Mouse (Mus musculus) hindbrain, embryonic 12.5 days (tissue): ENCODE results near the gene Rab4b. TPM values are rescaled to one million over a fixed set of nuclear protein-coding genes. Genes with fewer than 3 reads are reported as not detected.

Experiments
- ATAC-seq: fragments of 200-750 bp; cut with Nextera tagmentation; 2 replicates; pipeline ENCODE4 v1.8.0; 2017; ENCODE audit warnings: moderate TSS enrichment; ENCODE audit not compliant: low FRiP score
- H3K27ac ChIP-seq: fragments of 300-500 bp; sonication (generic); 2 replicates; pipeline ENCODE4 v1.5.1; 2016; ENCODE audit warnings: mild to moderate bottlenecking
- H3K27me3 ChIP-seq: fragments of 300-500 bp; sonication (generic); 2 replicates; pipeline ENCODE4 v1.6.1; 2016; ENCODE audit warnings: mild to moderate bottlenecking
- H3K36me3 ChIP-seq: fragments of 300-500 bp; sonication (generic); 2 replicates; pipeline ENCODE4 v1.6.1; 2016; ENCODE audit warnings: mild to moderate bottlenecking
- H3K4me1 ChIP-seq: fragments of 300-500 bp; sonication (generic); 2 replicates; pipeline ENCODE4 v1.6.1; 2016
- H3K4me2 ChIP-seq: fragments of 300-500 bp; sonication (generic); replicated peaks from 2 replicates; pipeline ENCODE4 v1.6.1; 2016; ENCODE audit warnings: mild to moderate bottlenecking
- H3K4me3 ChIP-seq: fragments of 300-500 bp; sonication (generic); 2 replicates; pipeline ENCODE4 v1.5.1; 2016; ENCODE audit warnings: mild to moderate bottlenecking
- H3K9ac ChIP-seq: fragments of 300-500 bp; sonication (generic); 2 replicates; pipeline ENCODE4 v1.6.1; 2016; ENCODE audit warnings: mild to moderate bottlenecking, moderate library complexity
- H3K9me3 ChIP-seq: fragments of 300-500 bp; sonication (generic); replicated peaks from 2 replicates; pipeline ENCODE4 v1.6.1; 2016; ENCODE audit warnings: mild to moderate bottlenecking
- WGBS: fragments of 180-500 bp; shearing (Covaris S2); methylation state at CpG from one replicate; pipeline ENCODE4 v1.1.7; 2016; 5-methylcytosine and 5-hydroxymethylcytosine counted together
- polyA plus RNA-seq: library from polyadenylated mRNA; unstranded; fragments of >200 nt; fragmentation: Nextera tagmentation; extraction: Ambion mirVana; gene quantifications from 2 replicates; pipeline ENCODE4 v1.2.1, GENCODE M21; 2016

The Rab4b gene
- polyA plus RNA-seq, 1 experiment from 2014 or later: 86.6 TPM

GRCm38 (mm10) chr7:27165696-27166095, 13.0 kb downstream of the Rab4b start:
- WGBS: 5% methylated on average over 8 of the region's 8 CpGs
- Histone ChIP-seq H3K27ac (peak overlapping the region; percentile 99), H3K4me1 (peaks cover 59% of the 10 kb centered on the region), H3K27me3 (no peaks in the 10 kb centered on the region), H3K9ac (peak overlapping the region; percentile 91), H3K4me2 (peak overlapping the region; percentile 87), H3K9me3 (no peaks in the 10 kb centered on the region), H3K36me3 (peaks cover 30% of the 10 kb centered on the region), H3K4me3 (peak overlapping the region; percentile 69)
- ATAC-seq: no peak

GRCm38 (mm10) chr7:27165007-27165655, 13.6 kb downstream of the Rab4b start:
- Histone ChIP-seq H3K4me1 (peaks cover 65% of the 10 kb centered on the region), H3K9ac (peak overlapping the region; percentile 91), H3K4me3 (peak overlapping the region; percentile 69), H3K27me3 (no peaks in the 10 kb centered on the region), H3K9me3 (no peaks in the 10 kb centered on the region), H3K27ac (peak overlapping the region; percentile 99), H3K4me2 (peak overlapping the region; percentile 87), H3K36me3 (peaks cover 28% of the 10 kb centered on the region)
- no peak for ATAC-seq
- 71% methylated on average over 23 of the region's 23 CpGs for WGBS

- Histone ChIP-seq H3K27me3 (no peaks in the 10 kb centered on the region), H3K4me3 (peak overlapping the region; percentile 69), H3K27ac (no peak overlapping the region), H3K9ac (peak overlapping the region; percentile 91; the same call in 1 of the 2 replicates), H3K4me2 (peak overlapping the region; percentile 87), H3K9me3 (no peaks in the 10 kb centered on the region), H3K36me3 (peaks cover 32% of the 10 kb centered on the region), H3K4me1 (peaks cover 68% of the 10 kb centered on the region)
- no peak for ATAC-seq
- WGBS: 87% methylated on average over 33 of the region's 33 CpGs
Measured at GRCm38 (mm10) chr7:27164112-27164947, 14.4 kb downstream of the Rab4b start.

- H3K4me1 ChIP-seq: peaks cover 68% of the 10 kb centered on the region
Measured at GRCm38 (mm10) chr7:27163450-27163805, 15.3 kb downstream of the Rab4b start.

GRCm38 (mm10) chr7:27162780-27163449, 15.8 kb downstream of the Rab4b start:
- WGBS: 84% methylated on average over 5 of the region's 5 CpGs
- Histone ChIP-seq H3K9me3 (no peaks in the 10 kb centered on the region), H3K27ac (no peak overlapping the region), H3K36me3 (peaks cover 46% of the 10 kb centered on the region), H3K27me3 (no peaks in the 10 kb centered on the region), H3K4me1 (peaks cover 67% of the 10 kb centered on the region), H3K4me3 (peak overlapping the region; percentile 69; the same call in 1 of the 2 replicates), H3K9ac (peak overlapping the region; percentile 91), H3K4me2 (peak overlapping the region; percentile 87)
- no peak for ATAC-seq

More at GRCm38 (mm10) chr7:27163450-27163805, 15.3 kb downstream of the Rab4b start:
- no peaks in the 10 kb centered on the region for H3K9me3 ChIP-seq
- peak overlapping the region; percentile 69; the same call in 1 of the 2 replicates for H3K4me3 ChIP-seq
- no peak for ATAC-seq
- H3K4me2 ChIP-seq: peak overlapping the region; percentile 87
- no peaks in the 10 kb centered on the region for H3K27me3 ChIP-seq
- H3K36me3 ChIP-seq: peaks cover 41% of the 10 kb centered on the region
- H3K9ac ChIP-seq: peak overlapping the region; percentile 91
- WGBS: 80% methylated on average over 5 of the region's 5 CpGs
- H3K27ac ChIP-seq: no peak overlapping the region

GRCm38 (mm10) chr7:27161744-27162143, 17.0 kb downstream of the Rab4b start:
- ATAC-seq: no peak
- Histone ChIP-seq H3K36me3 (peaks cover 55% of the 10 kb centered on the region), H3K27me3 (no peaks in the 10 kb centered on the region), H3K4me1 (peaks cover 59% of the 10 kb centered on the region), H3K4me2 (no peak overlapping the region), H3K9ac (no peak overlapping the region), H3K9me3 (no peaks in the 10 kb centered on the region), H3K27ac (no peak overlapping the region), H3K4me3 (no peak overlapping the region)
- WGBS: 82% methylated on average over 4 of the region's 4 CpGs

- peaks cover 55% of the 10 kb centered on the region for H3K36me3 ChIP-seq
- H3K27me3 ChIP-seq: no peaks in the 10 kb centered on the region
- 0 out of 2 replicates have a peak overlapping the region, but pooled peaks have one; percentile 44 for H3K27ac ChIP-seq
- H3K4me2 ChIP-seq: no peak overlapping the region
- no peak overlapping the region for H3K4me3 ChIP-seq
- no peak for ATAC-seq
- no peak overlapping the region for H3K9ac ChIP-seq
- H3K4me1 ChIP-seq: peaks cover 59% of the 10 kb centered on the region
- no peaks in the 10 kb centered on the region for H3K9me3 ChIP-seq
- 94% methylated on average over 3 of the region's 3 CpGs for WGBS
Measured at GRCm38 (mm10) chr7:27160921-27161320, 17.8 kb downstream of the Rab4b start.

- 20% methylated on average over 8 of the region's 8 CpGs for WGBS
- Histone ChIP-seq H3K27me3 (no peaks in the 10 kb centered on the region), H3K9ac (no peak overlapping the region), H3K36me3 (peaks cover 50% of the 10 kb centered on the region), H3K4me3 (no peak overlapping the region), H3K4me1 (peaks cover 50% of the 10 kb centered on the region), H3K27ac (no peak overlapping the region), H3K9me3 (no peaks in the 10 kb centered on the region), H3K4me2 (no peak overlapping the region)
- peak; percentile 92 for ATAC-seq
Measured at GRCm38 (mm10) chr7:27159882-27160281, 18.8 kb downstream of the Rab4b start.

GRCm38 (mm10) chr7:27159256-27159655, 19.4 kb downstream of the Rab4b start:
- H3K36me3 ChIP-seq: peaks cover 44% of the 10 kb centered on the region
- H3K4me2 ChIP-seq: no peak overlapping the region
- ATAC-seq: no peak
- H3K27ac ChIP-seq: no peak overlapping the region
- no peak overlapping the region for H3K9ac ChIP-seq
- 100% methylated on average over 6 of the region's 6 CpGs for WGBS
- no peak overlapping the region for H3K4me3 ChIP-seq
- peaks cover 44% of the 10 kb centered on the region for H3K4me1 ChIP-seq
- no peaks in the 10 kb centered on the region for H3K9me3 ChIP-seq
- H3K27me3 ChIP-seq: no peaks in the 10 kb centered on the region

GRCm38 (mm10) chr7:27158171-27158570, 20.5 kb downstream of the Rab4b start:
- Histone ChIP-seq H3K4me3 (no peak overlapping the region), H3K9me3 (no peaks in the 10 kb centered on the region), H3K27ac (no peak overlapping the region), H3K9ac (no peak overlapping the region), H3K4me2 (no peak overlapping the region), H3K27me3 (no peaks in the 10 kb centered on the region), H3K4me1 (peaks cover 33% of the 10 kb centered on the region), H3K36me3 (peaks cover 35% of the 10 kb centered on the region)
- ATAC-seq: no peak
- WGBS: 90% methylated on average over 9 of the region's 9 CpGs

GRCm38 (mm10) chr7:27156005-27156404, 22.7 kb downstream of the Rab4b start:
- ATAC-seq: no peak
- H3K27ac ChIP-seq: no peak overlapping the region
- no peak overlapping the region for H3K4me3 ChIP-seq
- peaks cover 26% of the 10 kb centered on the region for H3K36me3 ChIP-seq
- WGBS: 81% methylated on average over 13 of the region's 13 CpGs
- no peaks in the 10 kb centered on the region for H3K27me3 ChIP-seq
- H3K9me3 ChIP-seq: no peaks in the 10 kb centered on the region
- H3K9ac ChIP-seq: no peak overlapping the region
- peaks cover 12% of the 10 kb centered on the region for H3K4me1 ChIP-seq
- no peak overlapping the region for H3K4me2 ChIP-seq

- WGBS: 72% methylated on average over 10 of the region's 10 CpGs
- Histone ChIP-seq H3K4me1 (no peaks in the 10 kb centered on the region), H3K27ac (0 out of 2 replicates have a peak within 1 kb of the TSS, but pooled peaks have one; percentile 9), H3K4me2 (no peak within 1 kb of the TSS), H3K4me3 (no peak within 1 kb of the TSS), H3K9ac (no peak within 1 kb of the TSS), H3K36me3 (peaks cover 13% of the 10 kb centered on the region), H3K27me3 (no peaks in the 10 kb centered on the region), H3K9me3 (no peaks in the 10 kb centered on the region)
- no peak for ATAC-seq
Measured at GRCm38 (mm10) chr7:27153205-27153764, 25.4 kb downstream of the Rab4b start, which contains the start of gene Cyp2t4. Gene Cyp2t4, plus strand, starts transcription at chr7:27153714.
